Mouse (Mus musculus): ENCODE data around the gene Islr.

DNA sequence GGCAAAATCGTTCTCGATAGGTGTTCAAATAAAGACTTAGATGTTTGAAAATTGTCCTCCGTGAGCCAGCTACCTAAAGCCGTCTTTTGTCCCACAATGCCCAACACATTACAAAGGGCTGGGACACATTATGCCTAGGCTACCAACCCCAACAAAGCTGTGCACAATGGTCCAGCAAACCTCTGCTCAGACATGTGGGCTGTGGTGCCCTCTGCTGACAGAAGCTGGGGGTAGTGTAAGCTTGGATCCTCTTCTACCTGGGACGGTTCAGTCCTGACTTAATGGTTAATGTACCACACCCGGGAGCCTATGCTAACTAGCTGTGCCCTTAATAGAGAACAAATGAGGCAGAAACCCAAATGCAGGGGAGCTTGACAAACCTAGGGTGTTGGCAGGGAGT lies 12.3 kb upstream of the Islr start:
- TF ChIP-seq CTCF (IDR thresholded peaks at IDR 0.05; ENCODE audit: low read depth, low read length) (peak; percentile 70), POLR2A (IDR thresholded peaks at IDR 0.05; ENCODE audit: extremely low read depth, insufficient read depth, low read length) (no peak)

Measured in liver, adult 2 months (tissue).